Mouse (Mus musculus) CH12.LX (cell line): ENCODE measurements around the gene Mad1l1. TPM values are rescaled to one million over a fixed set of nuclear protein-coding genes. Genes with fewer than 3 reads are reported as not detected.

Source experiments
- DNase-seq: peaks from one replicate; pipeline ENCODE4 v3.0.0-alpha.2; 2013; ENCODE audit errors: extremely low read depth
- H3K27ac ChIP-seq: 2 replicates; pipeline ENCODE4 v1.5.1; 2012; ENCODE audit warnings: low read depth, mild to moderate bottlenecking, control low read depth, moderate library complexity; ENCODE audit not compliant: insufficient read depth
- H3K27me3 ChIP-seq: replicated peaks from 2 replicates; pipeline ENCODE3; 2012; ENCODE audit warnings: inconsistent platforms
- H3K36me3 ChIP-seq, 2 experiments: replicated peaks in 1 of 2; 2 replicates each; pipeline versions ENCODE3 to v1.6.1; 2012; ENCODE audit warnings: inconsistent platforms in 1 of 2, low read length in 1 of 2, mild to moderate bottlenecking in 1 of 2, mixed read lengths in 1 of 2, moderate library complexity in 1 of 2; ENCODE audit not compliant: control insufficient read depth in 1 of 2, insufficient read depth in 1 of 2
- H3K4me1 ChIP-seq, 2 experiments: 2 replicates each; pipeline ENCODE4 v1.6.1; 2012; ENCODE audit warnings: inconsistent platforms in 1 of 2, moderate library complexity in 1 of 2; ENCODE audit not compliant: insufficient read depth in 2 of 2, control insufficient read depth in 1 of 2
- H3K4me2 ChIP-seq: 2 replicates; pipeline ENCODE4 v1.6.1; 2012; ENCODE audit warnings: low read depth, mild to moderate bottlenecking, control low read depth; ENCODE audit not compliant: poor library complexity, insufficient read depth, severe bottlenecking
- H3K4me3 ChIP-seq, 3 experiments: fragments of 150-350 bp in 1 of 3; sonication (generic) in 1 of 3; replicated peaks in 1 of 3; 2 replicates each; pipeline versions ENCODE3 to v1.5.1; 2011 to 2012; ENCODE audit warnings: low read depth in 2 of 3, low read length in 2 of 3, mild to moderate bottlenecking in 2 of 3, moderate library complexity in 2 of 3, control low read depth in 1 of 3, improper control_type of control experiment in 1 of 3, inconsistent platforms in 1 of 3, mixed read lengths in 1 of 3; ENCODE audit not compliant: poor library complexity in 1 of 3
- H3K79me2 ChIP-seq: replicated peaks from 2 replicates; pipeline ENCODE4 v1.6.1; 2012; ENCODE audit warnings: mild to moderate bottlenecking, moderate library complexity; ENCODE audit not compliant: control insufficient read depth, poor library complexity, insufficient read depth, severe bottlenecking; ENCODE audit errors: extremely low read depth
- H3K9ac ChIP-seq: 2 replicates; pipeline ENCODE4 v1.6.1; 2012; ENCODE audit warnings: low read depth, mild to moderate bottlenecking, control low read depth, moderate library complexity; ENCODE audit not compliant: insufficient read depth
- H3K9me3 ChIP-seq: replicated peaks from 2 replicates; pipeline ENCODE3; 2012; ENCODE audit warnings: low read length, inconsistent platforms, mixed read lengths
- CTCF ChIP-seq, 2 experiments: IDR thresholded peaks in 1 of 2; conservative IDR thresholded peaks in 1 of 2; 2 replicates each; pipeline ENCODE4 v1.5.1; 2011 to 2012; ENCODE audit warnings: low read depth in 2 of 2, low read length in 2 of 2, improper control_type of control experiment in 1 of 2, inconsistent platforms in 1 of 2, mild to moderate bottlenecking in 1 of 2, moderate library complexity in 1 of 2
- E2F4 ChIP-seq: IDR thresholded peaks from 2 replicates; pipeline ENCODE4 v1.6.1; 2011; ENCODE audit warnings: low read depth, low read length, improper control_type of control experiment; ENCODE audit not compliant: insufficient replicate concordance
- ETS1 ChIP-seq: conservative IDR thresholded peaks from 2 replicates; pipeline ENCODE4 v1.6.1; 2012; ENCODE audit warnings: low read depth, mild to moderate bottlenecking, inconsistent platforms, low read length, improper control_type of control experiment, moderate library complexity
- HCFC1 ChIP-seq: IDR thresholded peaks from 2 replicates; pipeline ENCODE4 v1.6.1; 2012; ENCODE audit warnings: low read depth, mild to moderate bottlenecking, inconsistent platforms, low read length, improper control_type of control experiment
- JUN ChIP-seq: IDR thresholded peaks from 2 replicates; pipeline ENCODE4 v1.6.1; 2011; ENCODE audit warnings: low read depth, mild to moderate bottlenecking, low read length, improper control_type of control experiment, moderate library complexity; ENCODE audit not compliant: insufficient read depth
- JUND ChIP-seq: conservative IDR thresholded peaks from 2 replicates; pipeline ENCODE4 v1.6.1; 2011; ENCODE audit warnings: low read depth, low read length, improper control_type of control experiment
- KAT2A ChIP-seq: IDR thresholded peaks from 2 replicates; pipeline ENCODE4 v1.6.1; 2012; ENCODE audit warnings: low read length, improper control_type of control experiment, inconsistent platforms; ENCODE audit not compliant: insufficient replicate concordance
- MAFK ChIP-seq: IDR thresholded peaks from 2 replicates; pipeline ENCODE4 v1.6.1; 2011; ENCODE audit warnings: low read length, improper control_type of control experiment; ENCODE audit not compliant: insufficient replicate concordance
- MAZ ChIP-seq: IDR thresholded peaks from 2 replicates; pipeline ENCODE4 v1.6.1; 2012; ENCODE audit warnings: low read depth, mild to moderate bottlenecking, inconsistent platforms, low read length, improper control_type of control experiment, moderate library complexity
- MEF2A ChIP-seq: IDR thresholded peaks from 2 replicates; pipeline ENCODE4 v1.6.1; 2014; ENCODE audit warnings: low read depth, mild to moderate bottlenecking, inconsistent platforms, low read length, improper control_type of control experiment, borderline replicate concordance
- MYC ChIP-seq: IDR thresholded peaks from 2 replicates; pipeline ENCODE4 v1.6.1; 2011; ENCODE audit warnings: low read depth, mild to moderate bottlenecking, improper control_type of control experiment, low read length
- PAX5 ChIP-seq: IDR thresholded peaks from 2 replicates; pipeline ENCODE4 v1.6.1; 2012; ENCODE audit warnings: low read length, inconsistent platforms, mixed read lengths
- POLR2A ChIP-seq: IDR thresholded peaks from 2 replicates; pipeline ENCODE4 v1.6.1; 2011; ENCODE audit warnings: low read depth, mild to moderate bottlenecking, improper control_type of control experiment, low read length
- POLR2AphosphoS2 ChIP-seq: IDR thresholded peaks from 2 replicates; pipeline ENCODE4 v1.6.1; 2011; ENCODE audit warnings: low read depth, low read length, improper control_type of control experiment
- RCOR1 ChIP-seq: conservative IDR thresholded peaks from 2 replicates; pipeline ENCODE4 v1.6.1; 2012; ENCODE audit warnings: low read depth, mild to moderate bottlenecking, inconsistent platforms, low read length, improper control_type of control experiment
- SIN3A ChIP-seq: IDR thresholded peaks from 2 replicates; pipeline ENCODE4 v1.6.1; 2012; ENCODE audit warnings: low read length, improper control_type of control experiment, inconsistent platforms
- TCF12 ChIP-seq: IDR thresholded peaks from 2 replicates; pipeline ENCODE4 v1.6.1; 2014; ENCODE audit warnings: low read depth, mild to moderate bottlenecking, inconsistent platforms, low read length, improper control_type of control experiment
- USF2 ChIP-seq: conservative IDR thresholded peaks from 2 replicates; pipeline ENCODE4 v1.6.1; 2011; ENCODE audit warnings: low read depth, low read length, improper control_type of control experiment
- ZC3H11A ChIP-seq: IDR thresholded peaks from 2 replicates; pipeline ENCODE4 v1.6.1; 2012; ENCODE audit warnings: low read depth, mild to moderate bottlenecking, inconsistent platforms, low read length, improper control_type of control experiment
- ZKSCAN1 ChIP-seq: IDR thresholded peaks from 2 replicates; pipeline ENCODE4 v1.6.1; 2012; ENCODE audit warnings: low read depth, inconsistent platforms, low read length, improper control_type of control experiment, borderline replicate concordance
- dilution Hi-C: fragments of 300-500 bp; cut with MboI; formaldehyde crosslinking; loops from 2 replicates; pipeline ENCODE4 v1.14.3; 2020; ENCODE audit warnings: low sequenced_read_pairs; ENCODE audit not compliant: extremely low pct_unique_long_range_greater_than_20kb, extremely low pct_ligation_motif_present
- in situ Hi-C: fragments of 300-500 bp; cut with MboI; formaldehyde crosslinking; loops from 3 replicates; pipeline ENCODE4 v1.14.3; 2019; ENCODE audit warnings: low sequenced_read_pairs, low pct_ligation_motif_present, low pct_unique_long_range_greater_than_20kb, mixed read lengths
- polyA plus RNA-seq: library from polyadenylated mRNA; unstranded; fragments of >175 nt; gene quantifications from 2 replicates; pipeline ENCODE4 v1.2.1, GENCODE M21; 2012; ENCODE audit warnings: low read depth; ENCODE audit not compliant: insufficient read length
- total RNA-seq, 2 experiments: library from RNA; depleted of rRNA; stranded (reverse); fragments of 300-350 nt in 1 of 2; fragments of >200 nt in 1 of 2; gene quantifications; 2 replicates each; pipeline ENCODE4 v1.2.3; 2012 to 2014

The Mad1l1 gene
- total and polyA plus RNA-seq, 3 experiments: 24.8 to 45.6 (median 28.9) TPM

DNA sequence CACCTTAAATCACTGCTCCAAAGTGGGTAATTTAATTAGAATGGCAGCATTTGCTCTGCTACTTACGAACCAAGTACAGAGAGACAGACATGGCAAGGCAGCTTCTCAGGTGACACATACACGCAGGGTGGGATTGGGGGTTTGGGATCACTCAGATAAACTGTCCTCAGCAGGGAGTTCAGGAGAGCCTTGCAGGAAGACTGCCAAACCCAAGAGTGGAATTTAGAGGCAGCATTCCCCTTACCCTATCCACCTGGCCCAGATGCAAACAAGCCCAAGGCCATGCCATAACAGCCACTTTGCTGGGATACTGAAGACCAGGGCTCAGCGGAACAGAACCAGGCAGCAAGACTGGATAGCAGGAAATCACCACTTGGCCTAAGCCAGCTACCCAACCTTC, 124.9 kb downstream of the Mad1l1 start:
- no peak for DNase-seq
- no peak overlapping the region for H3K9ac ChIP-seq
- no peak for TF ChIP-seq SIN3A
- no peak for TF ChIP-seq ZC3H11A
- TF ChIP-seq MAFK: no peak
- no peak for TF ChIP-seq ETS1
- TF ChIP-seq JUN: no peak
- TF ChIP-seq KAT2A: no peak
- no peak for TF ChIP-seq POLR2A
- TF ChIP-seq E2F4: no peak
- TF ChIP-seq ZKSCAN1: no peak
- no peak for TF ChIP-seq CTCF (conservative IDR thresholded peaks at IDR 0.05 in 1 of 2, IDR thresholded peaks at IDR 0.05 in 1 of 2; ENCODE audit: low read depth in 2 of 2, low read length in 2 of 2)
- no peak for TF ChIP-seq MAZ
- TF ChIP-seq JUND: no peak
- no peak for TF ChIP-seq PAX5
- TF ChIP-seq MEF2A: no peak
- TF ChIP-seq USF2: no peak
- H3K36me3 ChIP-seq: peaks cover 9 to 60% of the 10 kb centered on the region in 2 experiments
- H3K4me1 ChIP-seq: peaks cover 4 to 36% of the 10 kb centered on the region in 2 experiments
- H3K27ac ChIP-seq: no peak overlapping the region
- in situ Hi-C loops: loop anchor here (25.0 kb wide), 1 partner anchor 216 kb away; the partner anchor contains the start of gene Eif3b
- H3K27me3 ChIP-seq: no peaks in the 10 kb centered on the region
- no peaks in the 10 kb centered on the region for H3K79me2 ChIP-seq
- dilution Hi-C loops: no loop called here
- H3K4me2 ChIP-seq: no peak overlapping the region
- no peak overlapping the region for H3K4me3 ChIP-seq
- H3K9me3 ChIP-seq: no peaks in the 10 kb centered on the region

GRCm38 (mm10) chr5:140194173-140194572, 127.2 kb downstream of the Mad1l1 start:
- no peak overlapping the region for H3K4me2 ChIP-seq
- no peak overlapping the region for H3K9ac ChIP-seq
- H3K79me2 ChIP-seq: no peaks in the 10 kb centered on the region
- H3K4me1 ChIP-seq: peaks cover 0 to 17% of the 10 kb centered on the region in 2 experiments; a peak in 2 of 4 replicates
- no peak overlapping the region for H3K27ac ChIP-seq
- H3K9me3 ChIP-seq: no peaks in the 10 kb centered on the region
- dilution Hi-C loops: no loop called here
- H3K4me3 ChIP-seq: no peak overlapping the region
- no peaks in the 10 kb centered on the region for H3K27me3 ChIP-seq
- in situ Hi-C loops: loop anchor here (25.0 kb wide), 1 partner anchor 218 kb away; the partner anchor contains the start of gene Eif3b
- TF ChIP-seq POLR2A (no peak), MEF2A (no peak), MYC (no peak), USF2 (no peak), HCFC1 (no peak), TCF12 (no peak), POLR2AphosphoS2 (no peak), MAFK (no peak), RCOR1 (no peak)
- peaks cover 9 to 65% of the 10 kb centered on the region in 2 experiments for H3K36me3 ChIP-seq
- no peak for DNase-seq
